Mouse (Mus musculus): ENCODE data around the gene Fam104a. TPM values are rescaled to one million over a fixed set of nuclear protein-coding genes. Genes with fewer than 3 reads are reported as not detected.
A peak's percentile ranks its signal among the peaks of the same experiment; 100 is the strongest.

Fam104a gene
- polyA plus RNA-seq, 1 experiment from 2014 or later = 39.8 TPM

- no peaks in the 10 kb centered on the region for H3K27me3 ChIP-seq (ENCODE audit: control insufficient read depth, insufficient read depth, low read depth, low read length)
- no peak overlapping the region for H3K4me2 ChIP-seq (ENCODE audit: low read depth, low read length)
- H3K9me3 ChIP-seq (ENCODE audit: control insufficient read depth, low read length) = no peaks in the 10 kb centered on the region
- ATAC-seq (ENCODE audit: low read depth) = no peak
- H3K27ac ChIP-seq (ENCODE audit: low read length) = no peak overlapping the region
- peaks cover 18% of the 10 kb centered on the region for H3K4me1 ChIP-seq (replicated peaks; ENCODE audit: control insufficient read depth, insufficient read depth, low read length)
- H3K36me3 ChIP-seq (ENCODE audit: control insufficient read depth, insufficient read depth, low read length) = no peaks in the 10 kb centered on the region
- WGBS = 60% methylated on average over 19 of the region's 19 CpGs
- no peak overlapping the region for H3K4me3 ChIP-seq (ENCODE audit: low read length)
- no peak overlapping the region for H3K9ac ChIP-seq (ENCODE audit: low read length)
These were observed 24.8 kb upstream of the Fam104a start for GRCm38 (mm10) chr11:113708629-113709213.

GRCm38 (mm10) chr11:113705966-113706652 lies 22.2 kb upstream of the Fam104a start:
- Histone ChIP-seq H3K36me3 (ENCODE audit: control insufficient read depth, insufficient read depth, low read length) (no peaks in the 10 kb centered on the region), H3K4me2 (ENCODE audit: low read depth, low read length) (no peak overlapping the region), H3K27ac (ENCODE audit: low read length) (no peak overlapping the region), H3K9ac (ENCODE audit: low read length) (no peak overlapping the region), H3K4me1 (replicated peaks; ENCODE audit: control insufficient read depth, insufficient read depth, low read length) (peaks cover 18% of the 10 kb centered on the region), H3K4me3 (ENCODE audit: low read length) (no peak overlapping the region), H3K9me3 (ENCODE audit: control insufficient read depth, low read length) (no peaks in the 10 kb centered on the region), H3K27me3 (ENCODE audit: control insufficient read depth, insufficient read depth, low read depth, low read length) (no peaks in the 10 kb centered on the region)
- no peak for ATAC-seq (ENCODE audit: low read depth)
- 65% methylated on average over 15 of the region's 15 CpGs for WGBS

GRCm38 (mm10) chr11:113703758-113704157 lies 19.8 kb upstream of the Fam104a start:
- H3K9ac ChIP-seq (ENCODE audit: low read length) = no peak overlapping the region
- no peak overlapping the region for H3K4me2 ChIP-seq (ENCODE audit: low read depth, low read length)
- H3K27me3 ChIP-seq (ENCODE audit: control insufficient read depth, insufficient read depth, low read depth, low read length) = no peaks in the 10 kb centered on the region
- ATAC-seq (ENCODE audit: low read depth) = peak; percentile 62; the same call in 1 of the 2 replicates
- no peaks in the 10 kb centered on the region for H3K9me3 ChIP-seq (ENCODE audit: control insufficient read depth, low read length)
- no peaks in the 10 kb centered on the region for H3K36me3 ChIP-seq (ENCODE audit: control insufficient read depth, insufficient read depth, low read length)
- H3K4me1 ChIP-seq (replicated peaks; ENCODE audit: control insufficient read depth, insufficient read depth, low read length) = peaks cover 3% of the 10 kb centered on the region; the same call in 1 of the 2 replicates
- H3K27ac ChIP-seq (ENCODE audit: low read length) = no peak overlapping the region
- 25% methylated on average over 5 of the region's 5 CpGs for WGBS
- H3K4me3 ChIP-seq (ENCODE audit: low read length) = no peak overlapping the region

GRCm38 (mm10) chr11:113699643-113700042 lies 15.7 kb upstream of the Fam104a start:
- no peaks in the 10 kb centered on the region for H3K27me3 ChIP-seq (ENCODE audit: control insufficient read depth, insufficient read depth, low read depth, low read length)
- H3K27ac ChIP-seq (ENCODE audit: low read length) = no peak overlapping the region
- ATAC-seq (ENCODE audit: low read depth) = no peak
- peaks cover 3% of the 10 kb centered on the region; the same call in 1 of the 2 replicates for H3K4me1 ChIP-seq (replicated peaks; ENCODE audit: control insufficient read depth, insufficient read depth, low read length)
- H3K4me2 ChIP-seq (ENCODE audit: low read depth, low read length) = no peak overlapping the region
- no peak overlapping the region for H3K4me3 ChIP-seq (ENCODE audit: low read length)
- no peaks in the 10 kb centered on the region for H3K9me3 ChIP-seq (ENCODE audit: control insufficient read depth, low read length)
- H3K9ac ChIP-seq (ENCODE audit: low read length) = no peak overlapping the region
- H3K36me3 ChIP-seq (ENCODE audit: control insufficient read depth, insufficient read depth, low read length) = peaks cover 14% of the 10 kb centered on the region
- 80% methylated on average over 7 of the region's 7 CpGs for WGBS

GRCm38 (mm10) chr11:113698013-113698545 lies 14.1 kb upstream of the Fam104a start:
- Histone ChIP-seq H3K4me2 (ENCODE audit: low read depth, low read length) (no peak overlapping the region), H3K4me3 (ENCODE audit: low read length) (no peak overlapping the region), H3K27ac (ENCODE audit: low read length) (no peak overlapping the region), H3K9me3 (ENCODE audit: control insufficient read depth, low read length) (no peaks in the 10 kb centered on the region), H3K27me3 (ENCODE audit: control insufficient read depth, insufficient read depth, low read depth, low read length) (no peaks in the 10 kb centered on the region), H3K4me1 (replicated peaks; ENCODE audit: control insufficient read depth, insufficient read depth, low read length) (no peaks in the 10 kb centered on the region), H3K36me3 (ENCODE audit: control insufficient read depth, insufficient read depth, low read length) (peaks cover 18% of the 10 kb centered on the region), H3K9ac (ENCODE audit: low read length) (no peak overlapping the region)
- 0 out of 2 replicates have a peak, but pooled peaks have one; percentile 52 for ATAC-seq (ENCODE audit: low read depth)
- 52% methylated on average over 12 of the region's 12 CpGs for WGBS

GRCm38 (mm10) chr11:113697571-113697970 lies 13.6 kb upstream of the Fam104a start:
- H3K36me3 ChIP-seq (ENCODE audit: control insufficient read depth, insufficient read depth, low read length) = peaks cover 18% of the 10 kb centered on the region
- 78% methylated on average over 5 of the region's 5 CpGs for WGBS

GRCm38 (mm10) chr11:113691851-113692250 lies 7.9 kb upstream of the Fam104a start:
- no peak overlapping the region for H3K27ac ChIP-seq (ENCODE audit: low read length)
- no peaks in the 10 kb centered on the region; the same call in 1 of the 2 replicates for H3K4me1 ChIP-seq (replicated peaks; ENCODE audit: control insufficient read depth, insufficient read depth, low read length)
- no peaks in the 10 kb centered on the region for H3K27me3 ChIP-seq (ENCODE audit: control insufficient read depth, insufficient read depth, low read depth, low read length)
- no peak overlapping the region for H3K4me3 ChIP-seq (ENCODE audit: low read length)
- H3K4me2 ChIP-seq (ENCODE audit: low read depth, low read length) = no peak overlapping the region
- no peak for ATAC-seq (ENCODE audit: low read depth)
- H3K9me3 ChIP-seq (ENCODE audit: control insufficient read depth, low read length) = no peaks in the 10 kb centered on the region
- peaks cover 39% of the 10 kb centered on the region for H3K36me3 ChIP-seq (ENCODE audit: control insufficient read depth, insufficient read depth, low read length)
- 76% methylated on average over 3 of the region's 3 CpGs for WGBS
- no peak overlapping the region for H3K9ac ChIP-seq (ENCODE audit: low read length)

More at GRCm38 (mm10) chr11:113697571-113697970, 13.6 kb upstream of the Fam104a start:
- H3K4me2 ChIP-seq (ENCODE audit: low read depth, low read length) = no peak overlapping the region
- no peaks in the 10 kb centered on the region for H3K27me3 ChIP-seq (ENCODE audit: control insufficient read depth, insufficient read depth, low read depth, low read length)
- ATAC-seq (ENCODE audit: low read depth) = no peak
- H3K4me1 ChIP-seq (replicated peaks; ENCODE audit: control insufficient read depth, insufficient read depth, low read length) = no peaks in the 10 kb centered on the region
- H3K27ac ChIP-seq (ENCODE audit: low read length) = no peak overlapping the region
- no peak overlapping the region for H3K4me3 ChIP-seq (ENCODE audit: low read length)
- no peaks in the 10 kb centered on the region for H3K9me3 ChIP-seq (ENCODE audit: control insufficient read depth, low read length)
- no peak overlapping the region for H3K9ac ChIP-seq (ENCODE audit: low read length)

- Histone ChIP-seq H3K9me3 (ENCODE audit: control insufficient read depth, low read length) (no peaks in the 10 kb centered on the region), H3K4me3 (ENCODE audit: low read length) (no peak overlapping the region), H3K27ac (ENCODE audit: low read length) (no peak overlapping the region), H3K36me3 (ENCODE audit: control insufficient read depth, insufficient read depth, low read length) (peaks cover 37% of the 10 kb centered on the region), H3K27me3 (ENCODE audit: control insufficient read depth, insufficient read depth, low read depth, low read length) (no peaks in the 10 kb centered on the region), H3K9ac (ENCODE audit: low read length) (no peak overlapping the region), H3K4me2 (ENCODE audit: low read depth, low read length) (no peak overlapping the region), H3K4me1 (replicated peaks; ENCODE audit: control insufficient read depth, insufficient read depth, low read length) (no peaks in the 10 kb centered on the region; the same call in 1 of the 2 replicates)
- 83% methylated on average over 5 of the region's 5 CpGs for WGBS
- no peak for ATAC-seq (ENCODE audit: low read depth)
These were observed 7.4 kb upstream of the Fam104a start for GRCm38 (mm10) chr11:113691318-113691717.

- H3K27ac ChIP-seq (ENCODE audit: low read length) = no peak overlapping the region
- no peak overlapping the region for H3K4me2 ChIP-seq (ENCODE audit: low read depth, low read length)
- WGBS = 85% methylated on average over 12 of the region's 12 CpGs
- ATAC-seq (ENCODE audit: low read depth) = no peak
- no peaks in the 10 kb centered on the region for H3K9me3 ChIP-seq (ENCODE audit: control insufficient read depth, low read length)
- H3K4me1 ChIP-seq (replicated peaks; ENCODE audit: control insufficient read depth, insufficient read depth, low read length) = no peaks in the 10 kb centered on the region; the same call in 1 of the 2 replicates
- peaks cover 35% of the 10 kb centered on the region for H3K36me3 ChIP-seq (ENCODE audit: control insufficient read depth, insufficient read depth, low read length)
- no peak overlapping the region for H3K9ac ChIP-seq (ENCODE audit: low read length)
- H3K27me3 ChIP-seq (ENCODE audit: control insufficient read depth, insufficient read depth, low read depth, low read length) = no peaks in the 10 kb centered on the region
- H3K4me3 ChIP-seq (ENCODE audit: low read length) = no peak overlapping the region
These were observed 6.6 kb upstream of the Fam104a start for GRCm38 (mm10) chr11:113690506-113690905.

All from lung, embryonic 16.5 days (tissue).